Mouse (Mus musculus): Measurements from ENCODE around the gene Gm5724. TPM values are rescaled to one million over a fixed set of nuclear protein-coding genes. Genes with fewer than 3 reads are reported as not detected.
A peak's percentile ranks its signal among the peaks of the same experiment; 100 is the strongest.

The Gm5724 gene
- not detected in 2 replicates for polyA plus RNA-seq (2016; fragmentation: Nextera tagmentation; extraction: Ambion mirVana)

DNA sequence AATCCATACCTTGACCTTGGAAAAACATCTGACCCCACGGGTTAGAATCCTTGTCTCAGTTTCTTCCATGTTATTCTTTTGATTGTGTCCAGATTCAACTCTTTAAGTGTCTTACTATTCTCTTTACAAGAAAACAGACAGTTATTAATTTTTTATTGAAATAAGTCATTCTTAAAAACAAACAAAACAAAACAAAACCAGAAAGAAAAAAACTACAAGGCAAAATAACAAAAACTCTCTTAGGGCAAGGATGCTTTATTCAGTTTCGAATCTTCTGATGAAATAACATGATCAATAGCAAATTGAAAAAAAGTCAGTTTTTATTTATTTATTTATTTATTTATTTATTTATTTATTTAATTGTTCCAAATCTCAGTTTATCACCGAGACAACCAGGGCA lies at the start of gene Gm5724:
TSS of gene Gm5724 (minus strand) at position 101 of the 400 bp plus-strand sequence.
- Histone ChIP-seq H3K9me3 (replicated peaks) (no peaks in the 10 kb centered on the region), H3K27me3 (no peaks in the 10 kb centered on the region), H3K4me2 (replicated peaks) (no peak within 1 kb of the TSS), H3K36me3 (no peaks in the 10 kb centered on the region), H3K27ac (no peak within 1 kb of the TSS), H3K9ac (no peak within 1 kb of the TSS), H3K4me3 (no peak within 1 kb of the TSS), H3K4me1 (no peaks in the 10 kb centered on the region)
- 86% methylated on average over 3 of the region's 3 CpGs for WGBS
- ATAC-seq (ENCODE audit: low FRiP score): no peak

DNA sequence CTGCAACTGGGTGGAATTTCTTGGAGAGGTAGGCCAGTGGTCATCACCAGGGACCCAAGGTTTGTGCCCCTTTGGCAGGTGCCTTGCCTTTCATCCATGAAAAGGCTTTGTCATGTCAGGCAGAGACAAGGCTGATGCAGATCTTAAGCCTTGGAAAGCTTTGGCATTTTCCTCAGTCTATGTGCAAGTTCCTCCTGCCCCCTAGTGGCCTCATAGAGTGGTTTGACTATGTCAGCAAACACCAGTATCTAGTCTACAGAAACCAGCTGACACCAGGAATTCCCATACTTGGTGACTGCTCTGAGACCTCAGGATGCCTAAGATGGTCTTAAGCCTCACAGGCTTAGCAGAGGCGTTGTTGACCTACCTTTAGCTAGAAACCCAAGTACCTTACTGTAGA lies 24.2 kb upstream of the Gm5724 start:
- Histone ChIP-seq H3K27ac (no peak overlapping the region), H3K4me3 (no peak overlapping the region), H3K4me1 (no peaks in the 10 kb centered on the region), H3K27me3 (no peaks in the 10 kb centered on the region), H3K36me3 (no peaks in the 10 kb centered on the region), H3K4me2 (replicated peaks) (no peak overlapping the region), H3K9me3 (replicated peaks) (no peaks in the 10 kb centered on the region), H3K9ac (no peak overlapping the region; the same call in 1 of the 2 replicates)
- 33% methylated on average over 1 of the region's 1 CpGs for WGBS
- ATAC-seq (ENCODE audit: low FRiP score): peak; percentile 61; the same call in 1 of the 2 replicates

DNA sequence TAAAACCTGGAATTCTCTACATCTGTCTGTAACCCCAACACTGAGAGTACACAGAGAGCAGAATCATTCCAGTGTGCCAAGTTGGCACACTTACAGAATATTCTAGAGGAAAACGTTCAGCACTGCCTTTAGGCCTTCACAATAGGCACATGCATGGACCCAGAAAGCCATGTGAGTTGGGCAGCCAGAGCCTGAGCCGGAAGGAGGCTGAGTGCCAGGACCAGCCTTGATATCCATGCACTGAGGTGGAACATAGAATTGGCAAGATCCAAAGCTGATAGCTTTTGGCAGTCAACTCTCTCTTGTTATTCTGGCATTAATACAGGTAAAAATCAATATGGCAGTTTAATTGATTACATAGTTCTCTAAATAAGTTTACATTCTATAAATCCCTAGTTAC lies 866 bp upstream of the Gm5724 start:
- Histone ChIP-seq H3K27ac (no peak overlapping the region), H3K36me3 (no peaks in the 10 kb centered on the region), H3K9ac (no peak overlapping the region), H3K4me2 (replicated peaks) (no peak overlapping the region), H3K27me3 (no peaks in the 10 kb centered on the region), H3K9me3 (replicated peaks) (no peaks in the 10 kb centered on the region), H3K4me3 (no peak overlapping the region), H3K4me1 (no peaks in the 10 kb centered on the region)
- WGBS: 86% methylated on average over 2 of the region's 2 CpGs
- no peak for ATAC-seq (ENCODE audit: low FRiP score)

DNA sequence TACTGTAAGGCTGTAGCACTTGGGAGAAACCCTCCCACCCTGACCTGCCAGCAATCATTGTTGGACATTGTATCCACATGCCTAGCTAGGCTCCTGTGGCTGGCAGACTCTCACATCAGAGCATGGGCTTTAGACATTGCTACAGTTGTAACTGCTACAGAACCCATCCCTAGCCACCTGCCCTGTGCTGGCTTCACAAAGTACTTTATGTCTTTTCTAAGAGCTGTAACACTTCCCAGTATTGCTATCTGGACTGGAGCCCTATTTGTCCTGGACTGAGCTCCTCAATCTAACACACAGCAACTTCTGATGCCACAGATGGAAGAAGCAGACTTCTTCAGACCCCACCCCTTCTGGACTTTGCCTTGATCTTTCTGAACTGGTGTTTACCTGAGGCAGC lies 82.4 kb downstream of the Gm5724 start:
- Histone ChIP-seq H3K27me3 (no peaks in the 10 kb centered on the region), H3K9ac (no peak overlapping the region), H3K4me3 (no peak overlapping the region), H3K4me1 (no peaks in the 10 kb centered on the region), H3K9me3 (replicated peaks) (no peaks in the 10 kb centered on the region), H3K27ac (no peak overlapping the region), H3K36me3 (no peaks in the 10 kb centered on the region), H3K4me2 (replicated peaks) (no peak overlapping the region)
- ATAC-seq (ENCODE audit: low FRiP score): no peak

DNA sequence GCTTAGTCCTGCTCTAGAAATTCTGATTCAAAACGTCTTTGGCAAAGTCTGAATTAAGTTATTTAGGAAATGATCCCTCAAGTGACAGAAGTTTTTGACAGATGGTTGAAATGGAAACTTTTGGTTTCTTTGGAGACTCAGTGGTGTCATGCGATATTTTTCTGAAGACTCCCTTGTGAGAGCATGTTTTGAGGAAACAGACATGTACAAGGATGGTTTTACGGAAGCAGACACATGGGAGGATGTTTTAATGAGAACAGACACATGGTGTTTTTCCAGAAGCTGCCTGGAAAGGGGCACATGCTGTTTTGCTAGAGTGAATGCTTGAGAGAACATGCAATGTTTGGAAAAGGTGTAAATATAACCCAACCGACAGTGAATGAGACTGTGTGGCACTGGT lies 86.6 kb downstream of the Gm5724 start:
- 73% methylated on average over 4 of the region's 4 CpGs for WGBS
- Histone ChIP-seq H3K27me3 (no peaks in the 10 kb centered on the region), H3K27ac (no peak overlapping the region), H3K36me3 (no peaks in the 10 kb centered on the region), H3K9ac (no peak overlapping the region), H3K4me3 (no peak overlapping the region), H3K4me1 (no peaks in the 10 kb centered on the region), H3K9me3 (replicated peaks) (no peaks in the 10 kb centered on the region), H3K4me2 (replicated peaks) (no peak overlapping the region)
- no peak for ATAC-seq (ENCODE audit: low FRiP score)

Other genes with a start within 250 kb of the Gm5724 start
- 6.3 and 8.7 TPM in 2 replicates for gene Slco1c1, start 249.4 kb downstream of the Gm5724 start, polyA plus RNA-seq (2016; fragmentation: Nextera tagmentation; extraction: Ambion mirVana)
- not detected in 2 replicates for gene Slco1b2, start 144.3 kb downstream of the Gm5724 start, polyA plus RNA-seq (2016; fragmentation: Nextera tagmentation; extraction: Ambion mirVana)
- gene Slco1a4, start 82.4 kb upstream of the Gm5724 start, polyA plus RNA-seq (2016; fragmentation: Nextera tagmentation; extraction: Ambion mirVana): 0.10 and 0.18 TPM in 2 replicates
- not detected in 2 replicates for gene Slco1a1, start 173.2 kb upstream of the Gm5724 start, polyA plus RNA-seq (2016; fragmentation: Nextera tagmentation; extraction: Ambion mirVana)
- gene Gm6614, start 237.6 kb upstream of the Gm5724 start, polyA plus RNA-seq (2016; fragmentation: Nextera tagmentation; extraction: Ambion mirVana): not detected in 2 replicates

Measured in hindbrain, embryonic 12.5 days (tissue).